Mouse (Mus musculus) kidney, embryonic 15.5 days (tissue): ENCODE results near the gene Osbpl6. TPM values are rescaled to one million over a fixed set of nuclear protein-coding genes. Genes with fewer than 3 reads are reported as not detected.
A peak's percentile ranks its signal among the peaks of the same experiment; 100 is the strongest.

Experiments used
- ATAC-seq: fragments of 200-750 bp; cut with Nextera tagmentation; replicated peaks from 2 replicates; pipeline ENCODE4 v1.8.0; 2017; ENCODE audit warnings: moderate TSS enrichment; ENCODE audit not compliant: low FRiP score
- H3K27ac ChIP-seq: fragments of 300-500 bp; sonication (generic); 2 replicates; pipeline ENCODE4 v1.5.1; 2015; ENCODE audit warnings: mild to moderate bottlenecking, inconsistent platforms
- H3K27me3 ChIP-seq: fragments of 300-500 bp; sonication (generic); 2 replicates; pipeline ENCODE4 v1.6.1; 2015; ENCODE audit warnings: inconsistent platforms
- H3K36me3 ChIP-seq: fragments of 300-500 bp; sonication (generic); 2 replicates; pipeline ENCODE4 v1.6.1; 2015; ENCODE audit warnings: inconsistent platforms
- H3K4me1 ChIP-seq: fragments of 300-500 bp; sonication (generic); 2 replicates; pipeline ENCODE4 v1.6.1; 2015; ENCODE audit warnings: inconsistent platforms
- H3K4me2 ChIP-seq: fragments of 300-500 bp; sonication (generic); 2 replicates; pipeline ENCODE4 v1.6.1; 2015; ENCODE audit warnings: moderate library complexity, mild to moderate bottlenecking, inconsistent platforms
- H3K4me3 ChIP-seq: fragments of 300-500 bp; sonication (generic); replicated peaks from 2 replicates; pipeline ENCODE4 v1.5.1; 2015; ENCODE audit warnings: mild to moderate bottlenecking, inconsistent platforms
- H3K9ac ChIP-seq: fragments of 300-500 bp; sonication (generic); 2 replicates; pipeline ENCODE4 v1.6.1; 2015; ENCODE audit warnings: mild to moderate bottlenecking, inconsistent platforms
- H3K9me3 ChIP-seq: fragments of 300-500 bp; sonication (generic); replicated peaks from 2 replicates; pipeline ENCODE4 v1.6.1; 2016; ENCODE audit warnings: inconsistent platforms
- WGBS: fragments of 180-500 bp; shearing (Covaris S2); methylation state at CpG from one replicate; pipeline ENCODE4 v1.1.7; 2015; ENCODE audit warnings: mixed read lengths; 5-methylcytosine and 5-hydroxymethylcytosine counted together
- polyA plus RNA-seq: library from polyadenylated mRNA; unstranded; fragments of >200 nt; fragmentation: Nextera tagmentation; extraction: Ambion mirVana; gene quantifications from 2 replicates; pipeline ENCODE4 v1.2.1, GENCODE M21; 2015

Gene Osbpl6
- polyA plus RNA-seq, 1 experiment from 2014 or later, result 20.1 TPM

DNA sequence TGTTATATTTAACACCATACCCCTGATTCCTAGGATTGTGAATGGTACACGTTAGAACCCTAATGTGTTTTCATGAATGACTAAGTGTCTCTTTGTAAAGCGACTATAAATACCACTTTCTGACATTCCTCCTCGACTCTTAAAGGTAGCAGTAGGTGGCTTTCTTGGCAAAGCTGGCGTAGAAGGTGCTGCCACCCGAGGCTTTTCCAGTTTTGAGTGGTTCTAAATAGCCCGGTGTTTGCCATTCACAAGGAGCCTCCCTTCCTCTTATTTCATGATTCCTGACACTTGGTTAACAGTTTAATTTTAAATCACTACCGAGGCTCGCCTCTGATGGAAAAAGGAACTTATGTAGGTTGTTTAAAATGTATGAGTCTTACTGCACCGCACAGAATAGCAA, 64.1 kb downstream of the Osbpl6 start:
- WGBS, result 78% methylated on average over 9 of the region's 9 CpGs

DNA sequence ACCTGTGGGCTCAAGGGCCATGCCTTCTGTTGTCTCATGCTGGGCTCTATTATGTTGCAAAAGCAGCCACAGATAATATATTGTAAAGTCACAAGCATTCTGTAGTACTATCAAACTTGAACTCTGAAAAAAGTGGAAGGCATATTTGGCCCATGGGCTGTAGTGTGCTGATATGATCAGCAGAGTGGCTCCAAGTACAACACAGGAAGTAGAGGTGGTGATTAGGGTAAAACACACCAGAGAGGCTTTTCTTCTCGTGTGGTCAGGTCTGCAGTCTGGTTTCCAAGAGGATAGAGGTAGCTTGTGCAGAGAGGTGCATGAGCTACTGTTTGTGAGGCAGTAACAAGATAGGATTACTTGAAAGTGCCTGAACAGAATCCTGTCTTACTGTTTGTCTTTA, 69.5 kb downstream of the Osbpl6 start:
- Histone ChIP-seq H3K36me3 (no peaks in the 10 kb centered on the region), H3K4me3 (no peak overlapping the region), H3K9me3 (no peaks in the 10 kb centered on the region), H3K27me3 (no peaks in the 10 kb centered on the region), H3K4me2 (no peak overlapping the region), H3K4me1 (no peaks in the 10 kb centered on the region), H3K9ac (no peak overlapping the region), H3K27ac (no peak overlapping the region)
- no peak for ATAC-seq
- 27% methylated on average over 1 of the region's 1 CpGs for WGBS

More for the DNA sequence above, 64.1 kb downstream of the Osbpl6 start:
- Histone ChIP-seq H3K27me3 (no peaks in the 10 kb centered on the region), H3K4me2 (no peak overlapping the region), H3K9ac (no peak overlapping the region), H3K36me3 (no peaks in the 10 kb centered on the region), H3K27ac (no peak overlapping the region), H3K9me3 (no peaks in the 10 kb centered on the region), H3K4me1 (0 out of 2 replicates have a peak, but pooled peaks cover 2% of the 10 kb centered on the region), H3K4me3 (no peak overlapping the region)
- ATAC-seq, result no peak

DNA sequence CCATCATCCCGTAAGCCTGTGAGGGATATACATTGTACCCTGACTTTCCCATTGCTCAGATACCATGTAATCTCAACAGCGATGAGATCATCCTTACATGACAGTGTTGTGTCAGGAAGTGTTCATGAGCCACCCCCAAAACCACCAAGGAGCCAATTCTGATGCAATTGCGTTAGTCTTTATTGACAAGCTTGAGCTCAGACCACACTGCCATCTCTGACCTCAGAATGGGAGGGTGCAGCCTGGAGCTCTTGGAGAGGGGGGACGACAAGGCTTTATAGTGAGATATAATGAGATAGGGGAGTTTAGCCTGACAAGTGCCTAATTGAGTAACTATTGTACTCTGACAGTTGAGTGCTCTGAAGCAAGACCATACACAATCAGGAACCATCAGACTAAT, 82.5 kb downstream of the Osbpl6 start:
- no peak overlapping the region for H3K27ac ChIP-seq
- H3K36me3 ChIP-seq, result no peaks in the 10 kb centered on the region
- H3K4me1 ChIP-seq, result 0 out of 2 replicates have a peak, but pooled peaks cover 2% of the 10 kb centered on the region
- H3K9ac ChIP-seq, result no peak overlapping the region
- H3K27me3 ChIP-seq, result no peaks in the 10 kb centered on the region
- H3K4me3 ChIP-seq, result no peak overlapping the region
- no peaks in the 10 kb centered on the region for H3K9me3 ChIP-seq
- no peak for ATAC-seq
- 83% methylated on average over 4 of the region's 4 CpGs for WGBS
- H3K4me2 ChIP-seq, result no peak overlapping the region

DNA sequence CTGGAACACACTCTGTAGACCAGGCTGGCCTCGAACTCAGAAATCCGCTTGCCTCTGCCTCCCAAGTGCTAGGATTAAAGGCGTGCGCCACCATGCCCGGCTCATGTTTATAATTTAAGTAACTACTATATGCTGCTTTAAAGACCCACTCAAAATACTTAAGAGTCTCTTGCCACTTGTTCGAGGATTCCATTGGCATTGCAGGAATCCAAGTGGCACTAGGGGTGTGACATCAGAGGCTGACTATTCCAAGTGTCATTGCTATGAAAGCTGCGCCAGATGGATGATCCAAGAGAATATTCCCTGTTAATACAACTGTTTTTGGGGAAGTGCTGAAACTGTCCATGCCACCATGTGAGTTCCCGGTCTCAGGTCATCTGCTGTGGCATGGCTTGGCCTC, 83.9 kb downstream of the Osbpl6 start:
- Histone ChIP-seq H3K4me2 (no peak overlapping the region), H3K4me1 (0 out of 2 replicates have a peak, but pooled peaks cover 2% of the 10 kb centered on the region), H3K9me3 (no peaks in the 10 kb centered on the region), H3K36me3 (no peaks in the 10 kb centered on the region), H3K4me3 (no peak overlapping the region), H3K9ac (no peak overlapping the region), H3K27me3 (no peaks in the 10 kb centered on the region), H3K27ac (no peak overlapping the region)
- 92% methylated on average over 8 of the region's 8 CpGs for WGBS
- ATAC-seq, result no peak

DNA sequence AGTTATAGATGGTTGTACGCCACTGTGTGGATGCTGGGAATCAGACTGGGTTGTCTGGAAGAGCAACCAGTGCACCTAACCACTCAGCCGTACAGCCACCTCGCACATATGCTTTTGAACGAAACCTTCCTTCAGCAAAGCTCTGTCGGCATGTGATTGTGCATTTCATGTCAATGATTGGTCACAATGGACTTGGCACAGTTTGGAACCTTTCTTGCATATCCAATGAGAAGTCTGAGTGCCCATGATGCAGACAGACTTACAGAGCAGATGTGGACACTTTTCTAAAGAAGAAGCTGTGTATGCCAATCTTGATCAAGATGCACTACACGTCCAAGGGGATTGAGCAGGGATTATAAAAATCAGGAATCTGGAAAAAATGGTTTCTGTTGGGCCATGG, 85.1 kb downstream of the Osbpl6 start:
- Histone ChIP-seq H3K9ac (no peak overlapping the region), H3K27ac (no peak overlapping the region), H3K27me3 (no peaks in the 10 kb centered on the region), H3K9me3 (no peaks in the 10 kb centered on the region), H3K4me3 (no peak overlapping the region), H3K4me2 (no peak overlapping the region), H3K36me3 (no peaks in the 10 kb centered on the region), H3K4me1 (0 out of 2 replicates have a peak, but pooled peaks cover 2% of the 10 kb centered on the region)
- WGBS, result 81% methylated on average over 6 of the region's 6 CpGs
- no peak for ATAC-seq

DNA sequence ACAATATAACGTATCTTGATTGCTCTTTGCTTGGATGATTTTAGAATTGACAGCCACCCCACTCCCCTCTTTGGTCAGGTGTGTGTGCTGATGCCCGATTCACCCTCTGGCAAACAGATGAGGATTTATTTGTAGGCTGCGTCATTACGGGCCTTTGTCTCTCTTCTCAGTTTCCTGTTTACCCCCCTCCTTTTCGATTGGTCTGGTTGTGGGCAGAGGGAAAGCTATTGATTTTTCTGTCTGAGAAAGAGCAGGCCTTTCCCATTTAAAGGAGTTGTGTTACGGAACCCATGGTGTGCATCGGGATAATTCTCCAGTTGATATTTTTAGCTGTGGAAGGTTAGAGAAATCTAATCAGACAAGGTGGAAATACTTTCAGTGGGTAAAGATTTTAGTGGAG, 85.9 kb downstream of the Osbpl6 start:
- Histone ChIP-seq H3K27me3 (no peaks in the 10 kb centered on the region), H3K9me3 (no peaks in the 10 kb centered on the region), H3K9ac (no peak overlapping the region), H3K4me2 (no peak overlapping the region), H3K27ac (no peak overlapping the region), H3K4me1 (0 out of 2 replicates have a peak, but pooled peaks cover 2% of the 10 kb centered on the region), H3K36me3 (no peaks in the 10 kb centered on the region), H3K4me3 (no peak overlapping the region)
- ATAC-seq, result no peak
- WGBS, result 58% methylated on average over 7 of the region's 7 CpGs

DNA sequence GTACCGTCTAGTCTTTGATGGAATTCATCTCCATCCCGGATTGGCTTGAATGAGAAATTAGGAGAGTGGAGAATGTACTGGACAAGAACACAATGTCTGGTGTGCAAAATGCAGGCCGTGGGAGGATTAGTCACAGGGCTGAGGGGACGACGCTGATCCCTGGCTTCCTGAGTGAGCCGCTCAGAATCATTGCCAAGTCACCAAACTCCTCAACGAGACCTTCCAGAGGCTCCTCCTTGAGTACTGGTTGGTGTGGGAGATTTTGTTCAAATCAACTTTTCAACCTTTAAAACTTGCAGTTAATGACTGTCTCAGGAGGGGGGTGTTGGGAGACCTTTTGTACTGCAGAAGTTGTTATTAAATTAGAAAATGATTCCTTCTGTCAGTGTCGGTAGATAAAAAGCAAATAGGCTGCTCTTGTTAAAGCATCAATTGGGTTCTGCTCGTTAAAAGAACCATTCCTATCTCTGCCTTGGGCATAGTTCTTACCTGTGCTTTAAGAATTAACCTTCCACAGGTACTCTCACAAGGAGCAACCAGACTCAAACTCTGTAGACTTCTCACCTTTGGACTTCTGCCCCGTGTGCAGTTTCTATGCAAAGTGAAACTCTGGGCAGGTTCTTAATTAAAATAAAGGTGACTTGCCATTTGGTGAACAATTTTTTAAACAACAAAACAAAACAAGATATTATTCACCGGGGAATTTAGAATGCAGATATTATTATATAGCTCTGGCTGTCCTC, 89.9 kb downstream of the Osbpl6 start:
- ATAC-seq, result no peak
- Histone ChIP-seq H3K9ac (no peak overlapping the region), H3K4me3 (no peak overlapping the region), H3K27me3 (no peaks in the 10 kb centered on the region), H3K27ac (no peak overlapping the region), H3K4me1 (0 out of 2 replicates have a peak, but pooled peaks cover 2% of the 10 kb centered on the region), H3K9me3 (no peaks in the 10 kb centered on the region), H3K36me3 (no peaks in the 10 kb centered on the region), H3K4me2 (no peak overlapping the region)
- WGBS, result 76% methylated on average over 11 of the region's 11 CpGs

DNA sequence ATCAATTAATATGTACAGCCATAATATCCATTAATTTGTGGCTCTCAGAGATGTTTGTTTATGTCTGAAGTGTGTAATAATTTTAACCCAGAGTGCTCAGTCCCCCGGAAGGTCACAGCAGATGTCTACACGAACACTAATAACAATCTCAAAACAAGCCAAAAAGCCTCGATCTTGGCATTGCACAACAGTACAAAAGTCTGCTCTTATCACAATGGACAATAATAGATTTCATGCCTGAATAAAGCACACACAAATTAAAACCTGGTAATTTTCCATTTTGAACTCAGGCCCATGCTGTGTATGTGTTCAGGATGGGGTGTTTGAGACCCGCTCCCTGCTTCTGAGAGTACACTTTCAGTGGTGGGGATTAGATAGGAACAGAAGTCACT, 90.4 kb downstream of the Osbpl6 start:
- Histone ChIP-seq H3K27ac (no peak overlapping the region), H3K4me2 (no peak overlapping the region), H3K4me3 (no peak overlapping the region), H3K4me1 (0 out of 2 replicates have a peak, but pooled peaks cover 2% of the 10 kb centered on the region), H3K9ac (no peak overlapping the region), H3K27me3 (no peaks in the 10 kb centered on the region), H3K36me3 (no peaks in the 10 kb centered on the region), H3K9me3 (no peaks in the 10 kb centered on the region)
- WGBS, result 82% methylated on average over 4 of the region's 4 CpGs
- no peak for ATAC-seq

DNA sequence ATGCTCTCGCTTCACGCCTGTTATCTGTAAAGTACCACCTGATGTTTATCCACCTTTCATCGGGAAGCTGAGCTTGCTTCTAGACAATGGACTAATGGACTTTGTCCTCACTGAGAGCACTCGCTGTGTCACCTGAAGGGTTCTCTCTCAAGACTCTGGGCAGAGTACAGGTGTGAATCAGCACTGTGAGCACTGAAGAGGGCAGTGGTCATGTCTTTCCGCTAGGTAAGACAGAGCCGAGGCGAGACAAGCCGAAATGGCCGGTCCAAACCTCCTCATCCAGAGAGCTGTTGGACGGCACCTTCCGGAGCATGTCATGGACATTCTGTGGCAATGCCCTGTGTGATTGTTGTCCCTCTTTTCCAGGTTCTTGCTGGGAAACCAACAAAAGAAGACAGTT, 92.6 kb downstream of the Osbpl6 start:
- Histone ChIP-seq H3K27ac (no peak overlapping the region), H3K4me2 (no peak overlapping the region), H3K9me3 (no peaks in the 10 kb centered on the region), H3K27me3 (no peaks in the 10 kb centered on the region), H3K9ac (no peak overlapping the region), H3K4me1 (peaks cover 3% of the 10 kb centered on the region; the same call in 1 of the 2 replicates), H3K36me3 (no peaks in the 10 kb centered on the region), H3K4me3 (no peak overlapping the region)
- ATAC-seq, result no peak
- 93% methylated on average over 11 of the region's 11 CpGs for WGBS

DNA sequence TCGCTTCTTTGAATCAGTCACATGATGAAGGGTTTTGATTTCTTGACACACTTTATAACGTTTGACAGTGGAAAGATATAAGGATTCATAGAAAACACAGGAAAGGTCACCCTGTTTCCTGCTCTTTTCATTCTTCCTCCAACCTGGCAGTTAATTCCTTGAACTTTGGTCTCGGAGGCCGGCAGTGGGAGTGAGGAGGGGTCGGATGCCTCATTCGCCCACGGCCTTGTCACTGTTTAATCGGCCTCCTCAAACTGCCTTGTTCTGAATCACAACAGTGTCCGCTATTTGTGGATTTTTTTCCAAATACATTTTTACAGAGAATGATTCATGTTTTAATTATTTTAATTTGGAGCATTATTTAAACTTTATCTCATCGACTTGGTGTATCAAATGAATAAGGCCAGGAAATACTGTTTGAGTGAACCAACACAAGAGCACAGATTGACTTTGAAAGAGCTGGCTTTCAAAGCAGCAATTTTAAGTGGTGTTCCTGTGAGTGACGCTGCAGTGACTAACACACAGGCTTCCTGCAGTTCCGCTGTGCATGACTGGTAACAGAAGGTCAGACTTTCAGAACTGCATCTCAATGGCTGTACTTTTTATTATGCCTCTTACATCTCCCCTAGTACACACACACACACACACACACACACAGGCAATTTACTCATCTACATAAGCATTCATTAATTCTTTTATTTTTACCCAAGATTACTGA, 98.0 kb downstream of the Osbpl6 start:
- H3K4me1 ChIP-seq, result peaks cover 9% of the 10 kb centered on the region; the same call in 1 of the 2 replicates
- no peaks in the 10 kb centered on the region for H3K27me3 ChIP-seq
- H3K4me3 ChIP-seq, result no peak overlapping the region
- H3K9me3 ChIP-seq, result no peaks in the 10 kb centered on the region; the same call in 1 of the 2 replicates
- H3K27ac ChIP-seq, result peak overlapping the region; percentile 67
- WGBS, result 21% methylated on average over 12 of the region's 12 CpGs
- no peaks in the 10 kb centered on the region for H3K36me3 ChIP-seq
- ATAC-seq, result 0 out of 2 replicates have a peak, but pooled peaks have one; percentile 46
- peak overlapping the region; percentile 14; the same call in 1 of the 2 replicates for H3K4me2 ChIP-seq
- H3K9ac ChIP-seq, result no peak overlapping the region

DNA sequence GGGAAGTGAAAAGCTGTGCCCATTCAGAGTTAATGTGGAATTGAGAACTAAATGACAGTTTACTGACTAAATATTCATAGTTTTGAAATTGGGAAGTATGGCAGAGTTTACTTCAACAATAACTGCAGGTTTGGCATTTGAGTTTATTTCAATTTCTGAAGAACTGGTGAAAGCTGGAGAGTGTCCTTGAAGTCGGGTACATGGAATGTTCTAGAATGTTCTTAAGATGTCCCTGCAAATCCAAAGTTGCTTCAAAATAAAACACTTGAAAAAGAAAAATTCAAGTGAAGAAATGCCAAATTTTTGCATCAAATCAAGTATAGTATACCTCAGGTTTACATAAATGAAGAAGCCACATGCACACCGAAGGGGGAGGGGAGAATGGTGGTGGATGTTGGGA, 98.7 kb downstream of the Osbpl6 start:
- WGBS, result 91% methylated on average over 2 of the region's 2 CpGs
- no peaks in the 10 kb centered on the region; the same call in 1 of the 2 replicates for H3K9me3 ChIP-seq
- H3K4me3 ChIP-seq, result no peak overlapping the region
- H3K27ac ChIP-seq, result peak overlapping the region; percentile 67; the same call in 1 of the 2 replicates
- no peak for ATAC-seq
- H3K36me3 ChIP-seq, result no peaks in the 10 kb centered on the region
- H3K4me2 ChIP-seq, result no peak overlapping the region
- no peaks in the 10 kb centered on the region for H3K27me3 ChIP-seq
- peaks cover 9% of the 10 kb centered on the region; the same call in 1 of the 2 replicates for H3K4me1 ChIP-seq
- H3K9ac ChIP-seq, result no peak overlapping the region

DNA sequence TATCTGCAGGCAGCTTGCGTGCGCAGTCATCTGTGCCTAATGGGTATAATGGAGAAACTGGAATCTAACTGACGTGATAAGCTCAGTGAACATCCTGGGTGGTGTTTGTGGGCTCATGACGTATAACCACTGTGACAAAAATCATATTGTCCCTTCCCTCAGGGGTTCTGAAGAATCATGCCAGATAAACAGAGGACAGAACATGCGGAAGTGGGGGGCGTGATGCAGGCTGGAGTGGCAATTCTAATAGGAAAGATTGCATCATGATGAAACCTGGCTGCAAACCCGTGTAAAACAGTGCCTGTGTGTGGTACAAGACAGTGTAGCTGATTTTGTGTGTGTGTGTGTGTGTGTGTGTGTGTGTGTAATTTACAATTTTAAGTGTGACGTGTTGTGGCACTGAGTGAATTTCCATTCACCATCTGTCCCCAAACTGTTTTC, 105.0 kb downstream of the Osbpl6 start:
- no peak overlapping the region for H3K4me2 ChIP-seq
- H3K27ac ChIP-seq, result no peak overlapping the region
- H3K4me1 ChIP-seq, result no peaks in the 10 kb centered on the region
- no peaks in the 10 kb centered on the region for H3K36me3 ChIP-seq
- H3K27me3 ChIP-seq, result no peaks in the 10 kb centered on the region
- ATAC-seq, result no peak
- H3K9me3 ChIP-seq, result no peaks in the 10 kb centered on the region; the same call in 1 of the 2 replicates
- no peak overlapping the region for H3K9ac ChIP-seq
- WGBS, result 87% methylated on average over 8 of the region's 8 CpGs
- H3K4me3 ChIP-seq, result no peak overlapping the region
